Mouse (Mus musculus) heart, embryonic 12.5 days (tissue): ENCODE measurements around the gene Amigo3. TPM values are rescaled to one million over a fixed set of nuclear protein-coding genes. Genes with fewer than 3 reads are reported as not detected.

ENCODE experiments used
- microRNA-seq: library from miRNA; unstranded; fragments of <30 nt; microRNA quantifications from one replicate; pipeline ENCODE4, GENCODE M21; 2017
- polyA plus RNA-seq: library from polyadenylated mRNA; unstranded; fragments of >200 nt; fragmentation: Nextera tagmentation; extraction: Ambion mirVana; gene quantifications from 2 replicates; pipeline ENCODE4 v1.2.1, GENCODE M21; 2016

Gene Amigo3
- polyA plus RNA-seq, 1 experiment from 2014 or later = 3.1 TPM

Small RNA genes within 50 kb of the gene (microRNA-seq; reads per million reads assigned to microRNA genes)
- not detected for gene Gm47303
- not detected for gene Mir7088

Other genes with a start within 250 kb of the Amigo3 start
- gene Rbm6, start 179.9 kb upstream of the Amigo3 start, polyA plus RNA-seq = 56.4 and 61.8 TPM in 2 replicates
- 9.3 and 9.9 TPM in 2 replicates for gene Mon1a, start 165.0 kb upstream of the Amigo3 start, polyA plus RNA-seq
- gene Mst1r, start 146.3 kb upstream of the Amigo3 start, polyA plus RNA-seq = 4.5 and 5.2 TPM in 2 replicates
- not detected in 2 replicates for gene Actl11, start 124.7 kb upstream of the Amigo3 start, polyA plus RNA-seq
- gene Camkv, start 117.5 kb upstream of the Amigo3 start, polyA plus RNA-seq = 0.39 and 0.56 TPM in 2 replicates
- gene Traip, start 103.0 kb upstream of the Amigo3 start, polyA plus RNA-seq = 12.4 and 13.1 TPM in 2 replicates
- 42.9 and 45.7 TPM in 2 replicates for gene Uba7, start 77.7 kb upstream of the Amigo3 start, polyA plus RNA-seq
- 4.4 and 5.2 TPM in 2 replicates for gene Gm20661, start 70.1 kb upstream of the Amigo3 start, polyA plus RNA-seq
- gene Inka1, start 67.3 kb upstream of the Amigo3 start, polyA plus RNA-seq = 41.9 and 43.9 TPM in 2 replicates
- gene Cdhr4, start 60.7 kb upstream of the Amigo3 start, polyA plus RNA-seq = 6.8 and 11.4 TPM in 2 replicates
- 1.5 TPM in 2 replicates for gene Gm20662, start 56.8 kb upstream of the Amigo3 start, polyA plus RNA-seq
- 50.2 and 52.4 TPM in 2 replicates for gene Ip6k1, start 50.7 kb upstream of the Amigo3 start, polyA plus RNA-seq
- 23.2 and 24.5 TPM in 2 replicates for gene Gmppb, start 3.9 kb upstream of the Amigo3 start, polyA plus RNA-seq
- 0.31 and 0.37 TPM in 2 replicates for gene Mst1, start 27.3 kb downstream of the Amigo3 start, polyA plus RNA-seq
- gene Rnf123, start 30.2 kb downstream of the Amigo3 start, polyA plus RNA-seq = 32.8 and 37.0 TPM in 2 replicates
- gene Apeh, start 41.4 kb downstream of the Amigo3 start, polyA plus RNA-seq = 48.0 and 51.1 TPM in 2 replicates
- 0.39 and 0.50 TPM in 2 replicates for gene Bsn, start 137.2 kb downstream of the Amigo3 start, polyA plus RNA-seq
- 188 and 200 TPM in 2 replicates for gene Dag1, start 210.8 kb downstream of the Amigo3 start, polyA plus RNA-seq
- 22.5 and 22.6 TPM in 2 replicates for gene Nicn1, start 237.3 kb downstream of the Amigo3 start, polyA plus RNA-seq
- gene Amt, start 243.7 kb downstream of the Amigo3 start, polyA plus RNA-seq = 11.7 and 13.3 TPM in 2 replicates